Mouse (Mus musculus) bone marrow, adult 2 months (tissue): Measurements from ENCODE around the gene Cd300lf. TPM values are rescaled to one million over a fixed set of nuclear protein-coding genes. Genes with fewer than 3 reads are reported as not detected.
A peak's percentile ranks its signal among the peaks of the same experiment; 100 is the strongest.

ENCODE experiments used
- H3K27ac ChIP-seq: fragments of 200-500 bp; 2 replicates; pipeline ENCODE4 v1.5.1; 2012; ENCODE audit warnings: low read depth, mild to moderate bottlenecking, control low read depth, inconsistent platforms, low read length; ENCODE audit not compliant: control insufficient read depth, poor library complexity, insufficient read depth
- H3K4me1 ChIP-seq: fragments of 200-500 bp; 2 replicates; pipeline ENCODE4 v1.6.1; 2011; ENCODE audit warnings: low read length; ENCODE audit not compliant: control insufficient read depth, insufficient read depth
- H3K4me3 ChIP-seq: fragments of 200-500 bp; replicated peaks from 2 replicates; pipeline ENCODE3; 2011; ENCODE audit warnings: mild to moderate bottlenecking, low read depth, low read length, control low read depth; ENCODE audit not compliant: control insufficient read depth
- CTCF ChIP-seq: fragments of 200-500 bp; IDR thresholded peaks from 2 replicates; pipeline ENCODE4 v1.5.1; 2011; ENCODE audit warnings: low read length, control low read depth; ENCODE audit not compliant: control insufficient read depth, insufficient read depth
- POLR2A ChIP-seq: fragments of 200-500 bp; IDR thresholded peaks from 2 replicates; pipeline ENCODE4 v1.6.1; 2011; ENCODE audit warnings: low read depth, mild to moderate bottlenecking, control low read depth, low read length, borderline replicate concordance; ENCODE audit not compliant: control insufficient read depth
- WGBS: fragments of 180-500 bp; shearing (Covaris S2); methylation state at CpG from one replicate; pipeline ENCODE4 v1.1.7; 2018; 5-methylcytosine and 5-hydroxymethylcytosine counted together
- polyA plus RNA-seq: library from polyadenylated mRNA; stranded (reverse); fragments of >200 nt; gene quantifications from 2 replicates; pipeline ENCODE4 v1.2.4, GENCODE M21; 2011; ENCODE audit warnings: low replicate concordance; ENCODE audit not compliant: missing spikeins, insufficient read depth, insufficient read length

Cd300lf gene
- polyA plus RNA-seq, 1 experiment: 79.7 TPM

DNA sequence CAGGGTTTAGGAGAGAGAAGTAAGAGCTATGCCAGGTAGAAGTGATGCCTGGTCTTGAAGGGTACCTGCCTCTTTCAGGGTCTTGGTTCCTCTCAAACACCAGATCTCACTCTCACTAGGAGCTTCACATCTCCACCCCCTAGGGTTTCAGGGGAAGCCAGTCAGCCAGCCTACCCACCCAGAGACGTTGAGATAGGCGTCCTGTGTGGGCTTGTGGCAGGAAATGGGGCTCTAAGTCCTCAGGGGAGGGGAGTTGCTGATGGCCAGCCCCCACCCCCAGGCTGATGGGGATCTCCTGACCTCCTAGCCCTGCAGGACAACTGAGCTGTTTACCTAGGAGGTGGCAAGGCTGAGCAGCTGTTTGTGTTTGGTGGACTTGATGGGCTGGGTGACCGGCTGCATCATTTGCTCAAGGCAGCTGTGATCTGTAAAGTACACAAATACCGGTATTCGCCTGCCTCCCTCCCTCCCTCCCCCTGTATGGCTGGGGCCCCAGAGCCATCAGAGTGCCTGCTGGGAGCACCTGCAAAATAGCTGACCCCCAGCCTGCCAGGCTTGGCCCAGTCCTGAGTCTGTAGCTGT, 21.4 kb upstream of the Cd300lf start:
- Histone ChIP-seq H3K4me1 (peaks cover 14% of the 10 kb centered on the region), H3K4me3 (no peak overlapping the region), H3K27ac (no peak overlapping the region; the same call in 1 of the 2 replicates)
- WGBS: under 1% methylated on average over 5 of the region's 5 CpGs
- no peak for TF ChIP-seq CTCF
- TF ChIP-seq POLR2A: no peak

GRCm38 (mm10) chr11:115153699-115154292, 20.0 kb upstream of the Cd300lf start:
- under 1% methylated on average over 35 of the region's 35 CpGs for WGBS
- H3K4me1 ChIP-seq: peaks cover 14% of the 10 kb centered on the region
- H3K27ac ChIP-seq: peak overlapping the region; percentile 77
- peak; percentile 93 for TF ChIP-seq CTCF
- TF ChIP-seq POLR2A: peak; percentile 82
- H3K4me3 ChIP-seq: peak overlapping the region; percentile 83

GRCm38 (mm10) chr11:115153088-115153487, 19.3 kb upstream of the Cd300lf start:
- TF ChIP-seq CTCF (no peak), POLR2A (no peak)
- Histone ChIP-seq H3K4me3 (no peak overlapping the region), H3K4me1 (peaks cover 11% of the 10 kb centered on the region), H3K27ac (no peak overlapping the region)
- 68% methylated on average over 9 of the region's 9 CpGs for WGBS

GRCm38 (mm10) chr11:115151755-115152429, 18.1 kb upstream of the Cd300lf start:
- 46% methylated on average over 15 of the region's 15 CpGs for WGBS
- H3K4me3 ChIP-seq: no peak overlapping the region

GRCm38 (mm10) chr11:115150741-115151254, 17.0 kb upstream of the Cd300lf start:
- TF ChIP-seq CTCF (no peak), POLR2A (no peak)
- Histone ChIP-seq H3K27ac (no peak overlapping the region), H3K4me3 (no peak overlapping the region), H3K4me1 (peaks cover 6% of the 10 kb centered on the region; the same call in 1 of the 2 replicates)
- 35% methylated on average over 6 of the region's 6 CpGs for WGBS

More at GRCm38 (mm10) chr11:115151755-115152429, 18.1 kb upstream of the Cd300lf start:
- TF ChIP-seq POLR2A (no peak), CTCF (no peak)
- no peak overlapping the region for H3K27ac ChIP-seq
- peaks cover 6% of the 10 kb centered on the region; the same call in 1 of the 2 replicates for H3K4me1 ChIP-seq

GRCm38 (mm10) chr11:115147813-115148212, 14.0 kb upstream of the Cd300lf start:
- no peak overlapping the region for H3K27ac ChIP-seq
- 81% methylated on average over 4 of the region's 4 CpGs for WGBS
- TF ChIP-seq POLR2A: no peak
- no peak for TF ChIP-seq CTCF

GRCm38 (mm10) chr11:115141970-115142369, 8.2 kb upstream of the Cd300lf start:
- H3K4me3 ChIP-seq: no peak overlapping the region
- H3K27ac ChIP-seq: peak overlapping the region; percentile 25; the same call in 1 of the 2 replicates
- peaks cover 3% of the 10 kb centered on the region for H3K4me1 ChIP-seq
- 6% methylated on average over 2 of the region's 2 CpGs for WGBS
- no peak for TF ChIP-seq CTCF
- TF ChIP-seq POLR2A: no peak

More at GRCm38 (mm10) chr11:115147813-115148212, 14.0 kb upstream of the Cd300lf start:
- peaks cover 6% of the 10 kb centered on the region; the same call in 1 of the 2 replicates for H3K4me1 ChIP-seq
- H3K4me3 ChIP-seq: no peak overlapping the region
